Mouse (Mus musculus) CH12.LX (cell line): Measurements from ENCODE around the gene Ggact. TPM values are rescaled to one million over a fixed set of nuclear protein-coding genes. Genes with fewer than 3 reads are reported as not detected.

Experiments
- DNase-seq: peaks from one replicate; pipeline ENCODE4 v3.0.0-alpha.2; 2013; ENCODE audit errors: extremely low read depth
- H3K27ac ChIP-seq: 2 replicates; pipeline ENCODE4 v1.5.1; 2012; ENCODE audit warnings: low read depth, mild to moderate bottlenecking, control low read depth, moderate library complexity; ENCODE audit not compliant: insufficient read depth
- H3K27me3 ChIP-seq: replicated peaks from 2 replicates; pipeline ENCODE3; 2012; ENCODE audit warnings: inconsistent platforms
- H3K36me3 ChIP-seq, 2 experiments: replicated peaks in 1 of 2; 2 replicates each; pipeline versions ENCODE3 to v1.6.1; 2012; ENCODE audit warnings: inconsistent platforms in 1 of 2, low read length in 1 of 2, mild to moderate bottlenecking in 1 of 2, mixed read lengths in 1 of 2, moderate library complexity in 1 of 2; ENCODE audit not compliant: control insufficient read depth in 1 of 2, insufficient read depth in 1 of 2
- H3K4me1 ChIP-seq, 2 experiments: 2 replicates each; pipeline ENCODE4 v1.6.1; 2012; ENCODE audit warnings: inconsistent platforms in 1 of 2, moderate library complexity in 1 of 2; ENCODE audit not compliant: insufficient read depth in 2 of 2, control insufficient read depth in 1 of 2
- H3K4me2 ChIP-seq: 2 replicates; pipeline ENCODE4 v1.6.1; 2012; ENCODE audit warnings: low read depth, mild to moderate bottlenecking, control low read depth; ENCODE audit not compliant: poor library complexity, insufficient read depth, severe bottlenecking
- H3K4me3 ChIP-seq, 3 experiments: fragments of 150-350 bp in 1 of 3; sonication (generic) in 1 of 3; replicated peaks in 1 of 3; 2 replicates each; pipeline versions ENCODE3 to v1.5.1; 2011 to 2012; ENCODE audit warnings: low read depth in 2 of 3, low read length in 2 of 3, mild to moderate bottlenecking in 2 of 3, moderate library complexity in 2 of 3, control low read depth in 1 of 3, improper control_type of control experiment in 1 of 3, inconsistent platforms in 1 of 3, mixed read lengths in 1 of 3; ENCODE audit not compliant: poor library complexity in 1 of 3
- H3K79me2 ChIP-seq: replicated peaks from 2 replicates; pipeline ENCODE4 v1.6.1; 2012; ENCODE audit warnings: mild to moderate bottlenecking, moderate library complexity; ENCODE audit not compliant: control insufficient read depth, poor library complexity, insufficient read depth, severe bottlenecking; ENCODE audit errors: extremely low read depth
- H3K9ac ChIP-seq: 2 replicates; pipeline ENCODE4 v1.6.1; 2012; ENCODE audit warnings: low read depth, mild to moderate bottlenecking, control low read depth, moderate library complexity; ENCODE audit not compliant: insufficient read depth
- H3K9me3 ChIP-seq: replicated peaks from 2 replicates; pipeline ENCODE3; 2012; ENCODE audit warnings: low read length, inconsistent platforms, mixed read lengths
- CHD2 ChIP-seq: IDR thresholded peaks from 2 replicates; pipeline ENCODE4 v1.6.1; 2011; ENCODE audit warnings: low read length, improper control_type of control experiment
- CTCF ChIP-seq, 2 experiments: IDR thresholded peaks in 1 of 2; conservative IDR thresholded peaks in 1 of 2; 2 replicates each; pipeline ENCODE4 v1.5.1; 2011 to 2012; ENCODE audit warnings: low read depth in 2 of 2, low read length in 2 of 2, improper control_type of control experiment in 1 of 2, inconsistent platforms in 1 of 2, mild to moderate bottlenecking in 1 of 2, moderate library complexity in 1 of 2
- E2F4 ChIP-seq: IDR thresholded peaks from 2 replicates; pipeline ENCODE4 v1.6.1; 2011; ENCODE audit warnings: low read depth, low read length, improper control_type of control experiment; ENCODE audit not compliant: insufficient replicate concordance
- ELF1 ChIP-seq: IDR thresholded peaks from 2 replicates; pipeline ENCODE4 v1.6.1; 2014; ENCODE audit warnings: low read depth, mild to moderate bottlenecking, inconsistent platforms, low read length, improper control_type of control experiment
- ETS1 ChIP-seq: conservative IDR thresholded peaks from 2 replicates; pipeline ENCODE4 v1.6.1; 2012; ENCODE audit warnings: low read depth, mild to moderate bottlenecking, inconsistent platforms, low read length, improper control_type of control experiment, moderate library complexity
- HCFC1 ChIP-seq: IDR thresholded peaks from 2 replicates; pipeline ENCODE4 v1.6.1; 2012; ENCODE audit warnings: low read depth, mild to moderate bottlenecking, inconsistent platforms, low read length, improper control_type of control experiment
- JUN ChIP-seq: IDR thresholded peaks from 2 replicates; pipeline ENCODE4 v1.6.1; 2011; ENCODE audit warnings: low read depth, mild to moderate bottlenecking, low read length, improper control_type of control experiment, moderate library complexity; ENCODE audit not compliant: insufficient read depth
- JUND ChIP-seq: conservative IDR thresholded peaks from 2 replicates; pipeline ENCODE4 v1.6.1; 2011; ENCODE audit warnings: low read depth, low read length, improper control_type of control experiment
- KAT2A ChIP-seq: IDR thresholded peaks from 2 replicates; pipeline ENCODE4 v1.6.1; 2012; ENCODE audit warnings: low read length, improper control_type of control experiment, inconsistent platforms; ENCODE audit not compliant: insufficient replicate concordance
- MAFK ChIP-seq: IDR thresholded peaks from 2 replicates; pipeline ENCODE4 v1.6.1; 2011; ENCODE audit warnings: low read length, improper control_type of control experiment; ENCODE audit not compliant: insufficient replicate concordance
- MAX ChIP-seq: IDR thresholded peaks from 2 replicates; pipeline ENCODE4 v1.6.1; 2011; ENCODE audit warnings: low read length, improper control_type of control experiment
- MAZ ChIP-seq: IDR thresholded peaks from 2 replicates; pipeline ENCODE4 v1.6.1; 2012; ENCODE audit warnings: low read depth, mild to moderate bottlenecking, inconsistent platforms, low read length, improper control_type of control experiment, moderate library complexity
- MEF2A ChIP-seq: IDR thresholded peaks from 2 replicates; pipeline ENCODE4 v1.6.1; 2014; ENCODE audit warnings: low read depth, mild to moderate bottlenecking, inconsistent platforms, low read length, improper control_type of control experiment, borderline replicate concordance
- NRF1 ChIP-seq: IDR thresholded peaks from 2 replicates; pipeline ENCODE4 v1.6.1; 2014; ENCODE audit warnings: low read depth, mild to moderate bottlenecking, inconsistent platforms, low read length, improper control_type of control experiment, moderate library complexity
- PAX5 ChIP-seq: IDR thresholded peaks from 2 replicates; pipeline ENCODE4 v1.6.1; 2012; ENCODE audit warnings: low read length, inconsistent platforms, mixed read lengths
- POLR2A ChIP-seq: IDR thresholded peaks from 2 replicates; pipeline ENCODE4 v1.6.1; 2011; ENCODE audit warnings: low read depth, mild to moderate bottlenecking, improper control_type of control experiment, low read length
- SIN3A ChIP-seq: IDR thresholded peaks from 2 replicates; pipeline ENCODE4 v1.6.1; 2012; ENCODE audit warnings: low read length, improper control_type of control experiment, inconsistent platforms
- TBP ChIP-seq: conservative IDR thresholded peaks from 2 replicates; pipeline ENCODE4 v1.6.1; 2011; ENCODE audit warnings: low read depth, low read length, improper control_type of control experiment
- UBTF ChIP-seq: IDR thresholded peaks from 2 replicates; pipeline ENCODE4 v1.6.1; 2012; ENCODE audit warnings: low read depth, mild to moderate bottlenecking, inconsistent platforms, low read length, improper control_type of control experiment, moderate library complexity
- USF1 ChIP-seq: IDR thresholded peaks from 2 replicates; pipeline ENCODE4 v1.6.1; 2014; ENCODE audit warnings: low read depth, mild to moderate bottlenecking, inconsistent platforms, low read length, improper control_type of control experiment
- ZKSCAN1 ChIP-seq: IDR thresholded peaks from 2 replicates; pipeline ENCODE4 v1.6.1; 2012; ENCODE audit warnings: low read depth, inconsistent platforms, low read length, improper control_type of control experiment, borderline replicate concordance
- dilution Hi-C: fragments of 300-500 bp; cut with MboI; formaldehyde crosslinking; loops from 2 replicates; pipeline ENCODE4 v1.14.3; 2020; ENCODE audit warnings: low sequenced_read_pairs; ENCODE audit not compliant: extremely low pct_unique_long_range_greater_than_20kb, extremely low pct_ligation_motif_present
- in situ Hi-C: fragments of 300-500 bp; cut with MboI; formaldehyde crosslinking; loops from 3 replicates; pipeline ENCODE4 v1.14.3; 2019; ENCODE audit warnings: low sequenced_read_pairs, low pct_ligation_motif_present, low pct_unique_long_range_greater_than_20kb, mixed read lengths
- polyA plus RNA-seq: library from polyadenylated mRNA; unstranded; fragments of >175 nt; gene quantifications from 2 replicates; pipeline ENCODE4 v1.2.1, GENCODE M21; 2012; ENCODE audit warnings: low read depth; ENCODE audit not compliant: insufficient read length
- total RNA-seq, 2 experiments: library from RNA; depleted of rRNA; stranded (reverse); fragments of 300-350 nt in 1 of 2; fragments of >200 nt in 1 of 2; gene quantifications; 2 replicates each; pipeline ENCODE4 v1.2.3; 2012 to 2014

Gene Ggact
- total and polyA plus RNA-seq, 3 experiments: 30.6 to 40.3 (median 31.7) TPM

- DNase-seq: no peak
- dilution Hi-C loops: no loop called here
- Histone ChIP-seq H3K4me3 (no peak overlapping the region), H3K36me3 (peaks cover 0 to 3% of the 10 kb centered on the region in 2 experiments), H3K27ac (no peak overlapping the region), H3K9me3 (no peaks in the 10 kb centered on the region), H3K79me2 (no peaks in the 10 kb centered on the region), H3K27me3 (no peaks in the 10 kb centered on the region), H3K4me1 (no peaks in the 10 kb centered on the region), H3K9ac (no peak overlapping the region), H3K4me2 (no peak overlapping the region)
- in situ Hi-C loops: no loop called here
- TF ChIP-seq USF1 (no peak), PAX5 (no peak), SIN3A (no peak), NRF1 (no peak)
These were observed 29.4 kb upstream of the Ggact start for GRCm38 (mm10) chr14:122942757-122943474.

GRCm38 (mm10) chr14:122936460-122936859 lies 22.9 kb upstream of the Ggact start:
- dilution Hi-C loops: no loop called here
- TF ChIP-seq CTCF (conservative IDR thresholded peaks at IDR 0.05 in 1 of 2, IDR thresholded peaks at IDR 0.05 in 1 of 2; ENCODE audit: low read depth in 2 of 2, low read length in 2 of 2): peak in 1 of 2 experiments; percentile 6; a peak in 1 of 4 replicates
- TF ChIP-seq MAZ: no peak

GRCm38 (mm10) chr14:122920011-122920410 lies 6.5 kb upstream of the Ggact start:
- Histone ChIP-seq H3K4me2 (no peak overlapping the region), H3K9ac (no peak overlapping the region), H3K27ac (no peak overlapping the region), H3K36me3 (peaks cover 0 to 9% of the 10 kb centered on the region in 2 experiments), H3K27me3 (no peaks in the 10 kb centered on the region), H3K4me1 (peaks cover 7 to 30% of the 10 kb centered on the region in 2 experiments), H3K9me3 (no peaks in the 10 kb centered on the region), H3K4me3 (no peak overlapping the region), H3K79me2 (no peaks in the 10 kb centered on the region)
- in situ Hi-C loops (no loop called here), dilution Hi-C loops (no loop called here)
- no peak for DNase-seq
- TF ChIP-seq POLR2A (no peak), ELF1 (no peak), CTCF (conservative IDR thresholded peaks at IDR 0.05 in 1 of 2, IDR thresholded peaks at IDR 0.05 in 1 of 2; ENCODE audit: low read depth in 2 of 2, low read length in 2 of 2) (no peak), CHD2 (no peak), MAFK (no peak), ZKSCAN1 (no peak), HCFC1 (no peak), E2F4 (no peak), TBP (no peak), KAT2A (no peak), USF1 (no peak), UBTF (no peak), MEF2A (no peak), JUN (no peak), ETS1 (no peak), MAX (no peak), JUND (no peak)

More at GRCm38 (mm10) chr14:122936460-122936859, 22.9 kb upstream of the Ggact start:
- Histone ChIP-seq H3K4me1 (no peaks in the 10 kb centered on the region), H3K9ac (no peak overlapping the region), H3K27me3 (no peaks in the 10 kb centered on the region), H3K79me2 (no peaks in the 10 kb centered on the region), H3K4me2 (no peak overlapping the region), H3K9me3 (no peaks in the 10 kb centered on the region), H3K4me3 (no peak overlapping the region), H3K27ac (no peak overlapping the region), H3K36me3 (peaks cover 0 to 1% of the 10 kb centered on the region in 2 experiments)
- in situ Hi-C loops: no loop called here
- no peak for DNase-seq
